Mouse (Mus musculus) hindbrain, postnatal 0 days (tissue): ENCODE data around the gene Trappc6a. TPM values are rescaled to one million over a fixed set of nuclear protein-coding genes. Genes with fewer than 3 reads are reported as not detected.

Experiments used
- ATAC-seq: fragments of 200-750 bp; cut with Nextera tagmentation; 2 replicates; pipeline ENCODE4 v1.8.0; 2017; ENCODE audit warnings: mild to moderate bottlenecking, moderate TSS enrichment, moderate library complexity
- DNase-seq: peaks from one replicate; pipeline ENCODE4 v3.0.0-alpha.2; 2015; ENCODE audit warnings: low spot score
- H3K27ac ChIP-seq: fragments of 300-500 bp; sonication (generic); 2 replicates; pipeline ENCODE4 v1.5.1; 2014; ENCODE audit warnings: mild to moderate bottlenecking
- H3K27me3 ChIP-seq: fragments of 300-500 bp; sonication (generic); 2 replicates; pipeline ENCODE4 v1.6.1; 2014; ENCODE audit warnings: low read length, mixed read lengths; ENCODE audit not compliant: insufficient read depth
- H3K36me3 ChIP-seq: fragments of 300-500 bp; sonication (generic); 2 replicates; pipeline ENCODE4 v1.6.1; 2014; ENCODE audit warnings: low read length, mixed read lengths; ENCODE audit not compliant: insufficient read depth
- H3K4me1 ChIP-seq: fragments of 300-500 bp; sonication (generic); 2 replicates; pipeline ENCODE4 v1.6.1; 2014; ENCODE audit warnings: antibody characterized with exemption, low read length, mixed read lengths; ENCODE audit not compliant: insufficient read depth
- H3K4me2 ChIP-seq: fragments of 300-500 bp; sonication (generic); 2 replicates; pipeline ENCODE4 v1.6.1; 2014; ENCODE audit warnings: low read depth, mild to moderate bottlenecking, low read length, moderate library complexity, mixed read lengths
- H3K4me3 ChIP-seq: fragments of 300-500 bp; sonication (generic); 2 replicates; pipeline ENCODE4 v1.5.1; 2014; ENCODE audit warnings: low read length
- H3K9ac ChIP-seq: fragments of 300-500 bp; sonication (generic); replicated peaks from 2 replicates; pipeline ENCODE4 v1.6.1; 2014; ENCODE audit warnings: mild to moderate bottlenecking, low read length, moderate library complexity, mixed read lengths
- H3K9me3 ChIP-seq: fragments of 300-500 bp; sonication (generic); 2 replicates; pipeline ENCODE4 v1.6.1; 2016; ENCODE audit warnings: low read length, mixed read lengths
- CTCF ChIP-seq: IDR thresholded peaks from 2 replicates; pipeline ENCODE4 v1.5.1; 2016; ENCODE audit warnings: antibody characterized with exemption, control low read depth, low read depth
- WGBS: fragments of 180-500 bp; shearing (Covaris S2); extraction: QIAGEN DNeasy Blood & Tissue Kit; methylation state at CpG from one replicate; pipeline ENCODE4 v1.1.7; 2014; 5-methylcytosine and 5-hydroxymethylcytosine counted together
- polyA plus RNA-seq: library from polyadenylated mRNA; unstranded; fragments of >200 nt; fragmentation: Nextera tagmentation; extraction: Ambion mirVana; gene quantifications from 2 replicates; pipeline ENCODE4 v1.2.1, GENCODE M21; 2015
- total RNA-seq: library from RNA; depleted of rRNA; stranded (reverse); fragments of >200 nt; gene quantifications from 2 replicates; pipeline ENCODE4 v1.2.3, GENCODE M21; 2014

The Trappc6a gene
- total and polyA plus RNA-seq, 2 experiments from 2014 or later = 42.8 to 46.5 TPM

DNA sequence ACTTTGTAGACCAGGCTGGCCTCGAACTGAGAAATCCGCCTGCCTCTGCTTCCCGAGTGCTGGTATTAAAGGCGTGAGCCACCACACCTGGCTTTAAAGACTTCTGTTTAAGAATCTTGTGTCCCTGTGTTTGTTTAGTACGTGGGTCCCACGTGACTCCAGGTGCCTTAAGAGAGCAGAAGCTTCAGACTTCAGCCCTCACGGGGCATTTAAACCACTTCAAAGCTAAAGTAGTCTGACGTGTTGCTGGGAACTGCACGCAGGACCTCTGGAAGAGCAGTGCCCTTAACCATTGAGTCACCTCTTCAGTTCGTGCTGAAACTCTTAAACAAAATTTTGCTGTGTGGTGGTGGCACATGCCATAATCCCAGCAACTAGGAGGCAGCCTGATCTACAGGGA lies 41.2 kb downstream of the Trappc6a start:
- Histone ChIP-seq H3K4me1 (no peaks in the 10 kb centered on the region), H3K9me3 (no peaks in the 10 kb centered on the region), H3K4me3 (no peak overlapping the region), H3K27me3 (no peaks in the 10 kb centered on the region), H3K4me2 (no peak overlapping the region), H3K36me3 (no peaks in the 10 kb centered on the region), H3K9ac (no peak overlapping the region), H3K27ac (no peak overlapping the region)
- DNase-seq (no peak), ATAC-seq (no peak)
- no peak for TF ChIP-seq CTCF
- 93% methylated on average over 10 of the region's 10 CpGs for WGBS

DNA sequence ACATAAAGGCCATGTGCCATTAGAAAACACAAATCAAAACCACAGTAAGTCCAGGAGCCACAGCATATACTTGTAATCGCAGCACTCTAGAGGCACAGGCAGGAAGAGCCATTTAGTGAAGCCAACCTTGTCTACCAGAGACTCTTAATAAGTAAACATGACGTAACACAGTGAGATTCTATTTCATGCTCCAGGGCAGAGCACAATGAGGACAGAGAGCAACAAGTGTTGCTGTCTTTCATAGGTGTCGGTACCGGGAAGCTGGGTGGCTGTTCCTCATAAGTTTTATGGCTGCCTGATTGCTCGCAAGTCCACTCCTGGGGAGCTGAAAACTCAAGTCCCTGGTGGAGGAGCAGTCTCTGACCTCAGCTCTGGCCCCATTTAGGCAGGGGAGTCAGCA lies 43.4 kb downstream of the Trappc6a start:
- H3K36me3 ChIP-seq = 0 out of 2 replicates have a peak, but pooled peaks cover 4% of the 10 kb centered on the region
- ATAC-seq (no peak), DNase-seq (no peak)
- no peaks in the 10 kb centered on the region for H3K9me3 ChIP-seq
- no peak for TF ChIP-seq CTCF
- H3K27me3 ChIP-seq = no peaks in the 10 kb centered on the region
- H3K9ac ChIP-seq = no peak overlapping the region
- H3K4me2 ChIP-seq = no peak overlapping the region
- H3K4me3 ChIP-seq = no peak overlapping the region
- H3K27ac ChIP-seq = no peak overlapping the region
- 91% methylated on average over 5 of the region's 5 CpGs for WGBS
- no peaks in the 10 kb centered on the region for H3K4me1 ChIP-seq

DNA sequence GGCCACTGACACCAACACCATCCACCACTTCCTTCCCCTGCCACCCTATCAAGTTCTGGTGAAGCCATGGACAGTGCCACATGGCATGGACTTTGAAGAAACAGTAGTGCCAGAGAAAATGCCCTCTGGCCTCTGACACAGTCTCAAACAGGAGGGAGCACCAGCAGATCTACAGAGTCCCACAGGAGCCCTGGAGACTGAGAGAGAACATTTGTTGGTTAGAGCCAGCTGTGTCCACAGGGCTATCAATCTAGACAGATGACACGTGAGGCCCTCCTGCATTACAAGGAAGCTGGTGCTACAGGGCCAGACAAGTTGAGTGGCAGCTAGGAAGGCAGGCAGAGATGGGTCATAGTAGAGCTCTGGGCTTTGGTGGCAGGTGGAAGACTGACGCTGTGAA lies 44.2 kb downstream of the Trappc6a start:
- H3K27ac ChIP-seq = no peak overlapping the region
- H3K9ac ChIP-seq = no peak overlapping the region
- H3K4me2 ChIP-seq = no peak overlapping the region
- H3K27me3 ChIP-seq = no peaks in the 10 kb centered on the region
- peaks cover 8% of the 10 kb centered on the region; the same call in 1 of the 2 replicates for H3K4me1 ChIP-seq
- no peaks in the 10 kb centered on the region for H3K9me3 ChIP-seq
- 0 out of 2 replicates have a peak, but pooled peaks cover 4% of the 10 kb centered on the region for H3K36me3 ChIP-seq
- DNase-seq = no peak
- 61% methylated on average over 2 of the region's 2 CpGs for WGBS
- H3K4me3 ChIP-seq = no peak overlapping the region
- no peak for TF ChIP-seq CTCF
- no peak for ATAC-seq

DNA sequence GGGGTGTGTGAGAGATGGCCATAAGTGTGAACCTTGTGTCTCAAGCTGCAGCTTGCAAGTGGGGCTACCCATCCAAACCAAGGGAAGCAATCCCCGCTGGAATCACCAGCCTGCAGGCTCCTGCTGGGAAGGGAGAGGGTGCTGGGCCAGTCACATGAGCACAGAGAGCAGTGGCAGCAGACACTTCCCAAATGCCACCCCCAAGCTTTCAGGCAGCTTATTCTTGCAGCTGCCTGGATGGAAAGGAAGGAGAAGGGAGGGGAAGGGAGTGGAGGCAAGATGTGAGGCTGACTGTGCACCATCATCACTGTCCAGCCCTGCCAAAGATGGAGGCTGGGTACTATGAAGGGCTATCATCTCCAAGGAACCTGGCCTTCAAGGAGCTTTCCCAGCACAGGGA lies 46.0 kb downstream of the Trappc6a start:
- WGBS = 64% methylated on average over 1 of the region's 1 CpGs
- Histone ChIP-seq H3K4me1 (peaks cover 21% of the 10 kb centered on the region), H3K27ac (no peak overlapping the region), H3K9ac (no peak overlapping the region), H3K36me3 (0 out of 2 replicates have a peak, but pooled peaks cover 4% of the 10 kb centered on the region), H3K4me3 (no peak overlapping the region), H3K4me2 (no peak overlapping the region), H3K27me3 (no peaks in the 10 kb centered on the region), H3K9me3 (no peaks in the 10 kb centered on the region)
- TF ChIP-seq CTCF = no peak
- DNase-seq (no peak), ATAC-seq (no peak)

DNA sequence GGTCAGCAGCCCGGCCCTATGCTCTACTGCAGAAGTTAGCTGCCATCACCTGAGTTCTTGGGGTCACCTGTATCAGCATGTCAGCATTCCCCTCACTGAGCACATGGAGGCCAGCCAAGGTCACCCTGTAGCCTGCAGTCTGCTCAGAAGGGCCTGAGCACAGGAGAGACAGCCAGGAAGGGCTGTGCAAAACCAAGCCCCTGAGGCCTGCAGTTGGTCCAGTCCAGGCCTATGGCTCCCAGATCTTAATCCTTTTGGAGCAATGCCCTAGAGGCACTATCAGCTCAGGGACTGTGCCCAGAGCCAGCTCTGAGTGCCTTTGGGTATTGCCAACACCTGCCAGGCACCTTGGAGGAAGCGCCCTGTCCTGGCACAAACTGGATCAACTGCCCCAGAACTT lies 48.9 kb downstream of the Trappc6a start:
- H3K4me2 ChIP-seq = no peak overlapping the region
- 92% methylated on average over 2 of the region's 2 CpGs for WGBS
- DNase-seq (no peak), ATAC-seq (no peak)
- H3K9ac ChIP-seq = no peak overlapping the region
- no peaks in the 10 kb centered on the region for H3K27me3 ChIP-seq
- H3K4me3 ChIP-seq = no peak overlapping the region
- no peak overlapping the region for H3K27ac ChIP-seq
- no peak for TF ChIP-seq CTCF
- H3K4me1 ChIP-seq = peaks cover 37% of the 10 kb centered on the region
- no peaks in the 10 kb centered on the region for H3K9me3 ChIP-seq
- H3K36me3 ChIP-seq = 0 out of 2 replicates have a peak, but pooled peaks cover 4% of the 10 kb centered on the region

DNA sequence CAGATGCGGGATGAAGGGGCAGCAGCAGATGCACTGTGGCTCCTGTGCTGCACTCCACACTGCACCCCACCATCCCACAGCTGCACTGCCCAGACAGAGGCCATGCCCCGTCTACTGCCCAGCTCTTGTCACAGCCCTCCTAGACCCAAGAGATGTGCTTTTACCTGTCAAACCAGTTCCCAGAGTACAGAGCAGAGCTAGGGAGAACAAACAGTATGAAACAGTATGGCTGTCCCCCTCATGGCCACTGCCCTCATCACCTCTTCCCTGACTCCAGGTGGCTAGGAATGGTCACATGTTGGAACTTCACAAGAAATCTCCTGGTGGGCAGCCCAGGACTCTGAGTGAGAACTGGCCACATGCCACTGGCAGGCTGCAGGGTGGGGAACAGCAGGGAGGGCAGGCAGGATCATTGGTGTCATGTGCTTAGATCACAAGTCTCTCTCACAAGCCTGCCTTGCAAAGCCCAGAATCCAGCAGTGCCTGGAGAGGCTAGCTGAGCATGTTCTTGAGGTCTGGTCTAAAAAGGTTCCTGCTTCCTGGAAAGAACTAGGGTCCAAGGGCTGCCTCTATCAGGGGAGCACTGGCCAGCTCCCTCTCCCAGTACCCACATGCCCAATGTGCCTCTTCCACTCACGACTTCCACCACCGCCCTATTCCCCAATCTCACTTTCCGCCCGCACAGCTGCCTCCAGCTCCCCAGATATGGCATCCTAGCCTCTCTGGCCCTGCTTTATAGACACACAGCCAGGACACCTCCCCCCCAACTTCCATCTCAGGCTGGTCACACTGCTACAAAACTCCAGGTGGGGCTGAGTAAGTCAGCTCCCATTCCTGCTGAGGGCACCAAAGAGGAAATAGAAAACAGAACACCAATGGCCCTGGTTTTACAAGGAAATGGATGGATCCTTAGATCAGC lies 50.0 kb downstream of the Trappc6a start:
- TF ChIP-seq CTCF = no peak
- ATAC-seq (no peak), DNase-seq (no peak)
- H3K4me1 ChIP-seq = peaks cover 37% of the 10 kb centered on the region
- 0 out of 2 replicates have a peak, but pooled peaks cover 4% of the 10 kb centered on the region for H3K36me3 ChIP-seq
- H3K9ac ChIP-seq = no peak overlapping the region
- WGBS = 94% methylated on average over 6 of the region's 6 CpGs
- no peak overlapping the region for H3K27ac ChIP-seq
- H3K27me3 ChIP-seq = no peaks in the 10 kb centered on the region
- H3K4me3 ChIP-seq = no peak overlapping the region
- H3K4me2 ChIP-seq = peak overlapping the region; percentile 96
- no peaks in the 10 kb centered on the region for H3K9me3 ChIP-seq

DNA sequence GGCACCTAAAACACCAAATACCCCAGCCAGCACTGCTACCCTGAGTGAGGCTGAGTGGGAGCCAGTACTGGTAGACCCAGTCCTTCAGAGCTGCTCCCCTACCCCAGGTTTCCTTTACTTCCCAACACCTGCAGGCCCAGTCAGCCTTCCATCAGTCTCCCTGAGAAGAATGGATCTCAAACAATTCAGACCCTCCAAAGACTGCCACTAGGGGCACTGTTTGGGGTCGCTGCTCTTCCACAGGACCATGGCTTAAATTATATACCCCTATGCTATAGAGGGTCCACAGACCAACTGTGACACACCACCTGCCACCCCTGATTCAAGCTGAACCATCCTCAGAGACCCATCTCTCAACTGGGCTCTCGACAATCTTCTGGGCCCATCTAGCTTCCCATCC lies 50.8 kb downstream of the Trappc6a start:
- ATAC-seq = no peak
- Histone ChIP-seq H3K4me2 (peak overlapping the region; percentile 96), H3K4me3 (no peak overlapping the region)

More for the DNA sequence above, 50.8 kb downstream of the Trappc6a start:
- Histone ChIP-seq H3K27ac (no peak overlapping the region), H3K36me3 (0 out of 2 replicates have a peak, but pooled peaks cover 4% of the 10 kb centered on the region), H3K9me3 (no peaks in the 10 kb centered on the region), H3K9ac (no peak overlapping the region), H3K4me1 (peaks cover 37% of the 10 kb centered on the region), H3K27me3 (no peaks in the 10 kb centered on the region)
- no peak for DNase-seq
- peak; percentile 62 for TF ChIP-seq CTCF
- WGBS = 51% methylated on average over 2 of the region's 2 CpGs
